Mouse (Mus musculus): Measurements from ENCODE around the gene Ptch1. TPM values are rescaled to one million over a fixed set of nuclear protein-coding genes. Genes with fewer than 3 reads are reported as not detected.

Gene Ptch1
- total RNA-seq, 1 experiment from 2014 or later: 6.3 TPM

- no peak for ATAC-seq (ENCODE audit: extremely low read depth, insufficient number of reproducible peaks, low FRiP score, poor library complexity, severe bottlenecking)
Measured at GRCm38 (mm10) chr13:63513374-63514098, 59.9 kb downstream of the Ptch1 start.

GRCm38 (mm10) chr13:63512411-63512810 is 61.0 kb downstream of the Ptch1 start:
- ATAC-seq (ENCODE audit: extremely low read depth, insufficient number of reproducible peaks, low FRiP score, poor library complexity, severe bottlenecking): no peak

- ATAC-seq (ENCODE audit: extremely low read depth, insufficient number of reproducible peaks, low FRiP score, poor library complexity, severe bottlenecking): no peak
Measured at GRCm38 (mm10) chr13:63507821-63508220, 65.6 kb downstream of the Ptch1 start.

- no peak for ATAC-seq (ENCODE audit: extremely low read depth, insufficient number of reproducible peaks, low FRiP score, poor library complexity, severe bottlenecking)
Measured at GRCm38 (mm10) chr13:63507001-63507556, 66.3 kb downstream of the Ptch1 start.

- ATAC-seq (ENCODE audit: extremely low read depth, insufficient number of reproducible peaks, low FRiP score, poor library complexity, severe bottlenecking): no peak
Measured at GRCm38 (mm10) chr13:63506364-63506763, 67.0 kb downstream of the Ptch1 start.

GRCm38 (mm10) chr13:63502391-63502790 is 71.0 kb downstream of the Ptch1 start:
- no peak for ATAC-seq (ENCODE audit: extremely low read depth, insufficient number of reproducible peaks, low FRiP score, poor library complexity, severe bottlenecking)

- no peak for ATAC-seq (ENCODE audit: extremely low read depth, insufficient number of reproducible peaks, low FRiP score, poor library complexity, severe bottlenecking)
Measured at GRCm38 (mm10) chr13:63499489-63499888, 73.9 kb downstream of the Ptch1 start.

- no peak for ATAC-seq (ENCODE audit: extremely low read depth, insufficient number of reproducible peaks, low FRiP score, poor library complexity, severe bottlenecking)
Measured at GRCm38 (mm10) chr13:63496646-63497582, 76.5 kb downstream of the Ptch1 start, which contains the start of gene Fancc. Gene Fancc, minus strand, starts transcription at chr13:63497278.

- no peak for ATAC-seq (ENCODE audit: extremely low read depth, insufficient number of reproducible peaks, low FRiP score, poor library complexity, severe bottlenecking)
Measured at GRCm38 (mm10) chr13:63487707-63488042, 85.7 kb downstream of the Ptch1 start.

GRCm38 (mm10) chr13:63486791-63487706 is 86.3 kb downstream of the Ptch1 start:
- ATAC-seq (ENCODE audit: extremely low read depth, insufficient number of reproducible peaks, low FRiP score, poor library complexity, severe bottlenecking): no peak

GRCm38 (mm10) chr13:63475356-63475755 is 98.0 kb downstream of the Ptch1 start:
- ATAC-seq (ENCODE audit: extremely low read depth, insufficient number of reproducible peaks, low FRiP score, poor library complexity, severe bottlenecking): no peak

Other genes with a start within 250 kb of the Ptch1 start
- gene Fancc, start 76.3 kb downstream of the Ptch1 start, total RNA-seq (2017): 13.0 and 14.7 TPM in 2 replicates
- 20.7 and 22.8 TPM in 2 replicates for gene Ercc6l2, start 241.6 kb upstream of the Ptch1 start, total RNA-seq (2017)